Mouse (Mus musculus): ENCODE data around the gene Hs3st3a1. TPM values are rescaled to one million over a fixed set of nuclear protein-coding genes. Genes with fewer than 3 reads are reported as not detected.

Gene Hs3st3a1
- polyA plus RNA-seq, 1 experiment = not detected

DNA sequence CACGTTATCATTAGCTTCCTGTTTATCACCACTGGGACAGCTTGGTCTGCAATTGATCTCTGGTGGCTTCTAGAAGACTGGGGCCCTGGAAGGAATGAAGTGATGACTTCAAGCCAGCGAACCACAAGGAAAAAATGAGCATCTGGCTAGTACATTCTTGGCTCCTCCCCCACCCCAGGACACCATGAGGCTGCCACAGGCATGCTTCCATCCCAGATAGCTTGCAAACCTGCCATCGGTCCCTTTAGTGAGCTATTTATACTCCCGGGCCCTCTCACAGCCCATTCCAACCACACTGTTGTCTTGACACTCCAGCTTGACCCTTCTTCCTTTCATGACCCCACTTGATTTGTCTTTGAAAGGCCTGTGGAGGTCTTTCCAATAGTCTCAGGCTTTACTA lies 127.6 kb downstream of the Hs3st3a1 start:
- no peak for TF ChIP-seq GATA1 (IDR thresholded peaks at IDR 0.05; ENCODE audit: low read length)
- TF ChIP-seq TAL1 (IDR thresholded peaks at IDR 0.05; ENCODE audit: low read length) = no peak
- Histone ChIP-seq H3K27me3 (ENCODE audit: control insufficient read depth) (no peaks in the 10 kb centered on the region), H3K9me3 (ENCODE audit: control insufficient read depth, low read length) (no peaks in the 10 kb centered on the region), H3K4me1 (ENCODE audit: control insufficient read depth) (no peaks in the 10 kb centered on the region), H3K4me3 (replicated peaks) (no peak overlapping the region), H3K36me3 (ENCODE audit: control insufficient read depth) (no peaks in the 10 kb centered on the region)

Other genes with a start within 250 kb of the Hs3st3a1 start
- gene F930015N05Rik, start 1.3 kb downstream of the Hs3st3a1 start, polyA plus RNA-seq (2012) = not detected in 2 replicates

All from erythroblast, embryonic 14.5 days (primary cell).